Mouse (Mus musculus) kidney, adult 2 months (tissue): ENCODE data around the gene Drap1.

Experiments used
- CTCF ChIP-seq: fragments of 200-500 bp; conservative IDR thresholded peaks from 2 replicates; pipeline ENCODE4 v1.5.1; 2011; ENCODE audit warnings: low read depth, mild to moderate bottlenecking, control low read depth, low read length, moderate library complexity, mixed read lengths; ENCODE audit not compliant: insufficient read depth, insufficient read length
- POLR2A ChIP-seq: fragments of 200-500 bp; IDR thresholded peaks from one replicate; pipeline ENCODE4 v1.6.1; 2011; ENCODE audit warnings: low read depth, low read length, control low read depth

DNA sequence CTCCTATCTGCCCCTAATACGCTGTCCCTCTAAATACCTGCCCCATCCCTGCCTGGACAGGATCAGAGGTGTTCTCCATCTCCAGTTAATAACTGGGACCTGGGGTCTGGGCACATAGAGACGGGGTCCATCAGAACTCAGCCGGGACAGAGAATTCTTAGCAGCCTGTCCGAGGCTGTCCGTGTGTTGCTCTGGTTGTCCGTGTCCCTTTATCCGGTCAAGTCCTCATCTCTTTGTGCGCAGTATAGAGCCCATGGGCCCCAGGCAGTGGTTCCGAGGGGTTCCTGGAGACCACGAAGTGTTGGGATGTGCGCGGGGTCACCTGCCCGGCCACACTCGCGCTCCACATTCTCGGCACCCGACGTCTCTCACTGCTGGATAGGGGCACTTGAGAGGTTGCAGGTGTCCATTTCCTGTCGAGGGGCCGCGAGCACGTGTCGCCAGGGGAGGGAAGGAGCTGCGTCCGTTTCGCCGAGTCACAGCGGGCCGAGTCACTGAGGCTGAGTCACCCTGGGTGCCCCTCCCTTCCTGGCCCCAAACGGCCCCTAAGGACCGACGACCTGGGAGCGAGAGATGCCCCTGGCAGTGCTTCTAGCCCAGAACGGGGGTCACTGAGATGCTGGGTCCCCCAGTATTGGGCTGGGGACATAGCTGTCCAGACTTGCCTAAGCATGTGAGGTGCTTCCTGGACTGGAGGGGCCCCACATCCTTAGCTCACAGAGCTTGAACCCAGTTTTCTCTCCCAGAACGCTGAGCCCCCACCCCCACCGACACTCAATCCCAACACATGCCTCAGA is 23.8 kb upstream of the Drap1 start:
- TF ChIP-seq CTCF: no peak
- TF ChIP-seq POLR2A: no peak
